Mouse (Mus musculus) ES-Bruce4 (cell line): Measurements from ENCODE around the gene Acvrl1. TPM values are rescaled to one million over a fixed set of nuclear protein-coding genes. Genes with fewer than 3 reads are reported as not detected.
A peak's percentile ranks its signal among the peaks of the same experiment; 100 is the strongest.
"Not testable (repeated sequence)": the region's sequence is repeated elsewhere in the genome, so short reads cannot be mapped to it uniquely, and the experiment has no call there.

Experiments used
- H3K27ac ChIP-seq: 2 replicates; pipeline ENCODE4 v1.5.1; 2012; ENCODE audit warnings: low read length, inconsistent platforms; ENCODE audit not compliant: insufficient read depth
- H3K27me3 ChIP-seq: 2 replicates; pipeline ENCODE4 v1.6.1; 2012; ENCODE audit warnings: mild to moderate bottlenecking, low read length, inconsistent platforms; ENCODE audit not compliant: control insufficient read depth, poor library complexity, insufficient read depth, severe bottlenecking
- H3K36me3 ChIP-seq: 2 replicates; pipeline ENCODE4 v1.6.1; 2012; ENCODE audit warnings: inconsistent platforms, mild to moderate bottlenecking, low read length, moderate library complexity; ENCODE audit not compliant: control insufficient read depth, poor library complexity, insufficient read depth, severe bottlenecking
- H3K4me1 ChIP-seq: one replicate; pipeline ENCODE4 v1.8.1; 2011; ENCODE audit warnings: low read length; ENCODE audit not compliant: control insufficient read depth, insufficient read depth
- H3K4me3 ChIP-seq: 2 replicates; pipeline ENCODE4 v1.5.1; 2011; ENCODE audit warnings: low read depth, mild to moderate bottlenecking, low read length
- H3K9ac ChIP-seq: 2 replicates; pipeline ENCODE4 v1.6.1; 2012; ENCODE audit warnings: low read depth, mild to moderate bottlenecking, inconsistent platforms; ENCODE audit not compliant: poor library complexity, severe bottlenecking
- H3K9me3 ChIP-seq: replicated peaks from 2 replicates; pipeline ENCODE4 v1.6.1; 2012; ENCODE audit warnings: mild to moderate bottlenecking, low read length, inconsistent platforms; ENCODE audit not compliant: control insufficient read depth, poor library complexity, insufficient read depth, severe bottlenecking
- CTCF ChIP-seq: IDR thresholded peaks from one replicate; pipeline ENCODE4 v1.8.1; 2011; ENCODE audit warnings: low read depth, low read length
- EP300 ChIP-seq: IDR thresholded peaks from 2 replicates; pipeline ENCODE4 v1.6.1; 2011; ENCODE audit warnings: low read depth, low read length; ENCODE audit not compliant: insufficient read depth
- POLR2A ChIP-seq: IDR thresholded peaks from one replicate; pipeline ENCODE4 v1.8.1; 2011; ENCODE audit warnings: low read length; ENCODE audit not compliant: insufficient read depth
- polyA plus RNA-seq: library from polyadenylated mRNA; stranded (reverse); fragments of >200 nt; gene quantifications from 2 replicates; pipeline ENCODE4 v1.2.4, GENCODE M21; 2011; ENCODE audit warnings: low read depth; ENCODE audit not compliant: missing spikeins, insufficient read depth, insufficient read length

Gene Acvrl1
- polyA plus RNA-seq, 1 experiment = 2.7 TPM

GRCm38 (mm10) chr15:101105496-101105994, 22.8 kb upstream of the Acvrl1 start:
- peak; percentile 97 for TF ChIP-seq CTCF
- TF ChIP-seq EP300 = no peak; the same call in 1 of the 2 replicates
- no peak for TF ChIP-seq POLR2A
- H3K4me1 ChIP-seq = peaks cover 8% of the 10 kb centered on the region
- 0 out of 2 replicates have a peak overlapping the region, but pooled peaks have one; percentile 10 for H3K4me3 ChIP-seq
- no peaks in the 10 kb centered on the region for H3K27me3 ChIP-seq
- no peak overlapping the region for H3K27ac ChIP-seq
- H3K36me3 ChIP-seq = no peaks in the 10 kb centered on the region
- H3K9me3 ChIP-seq = peaks cover 11% of the 10 kb centered on the region; the same call in 1 of the 2 replicates
- H3K9ac ChIP-seq = no peak overlapping the region

GRCm38 (mm10) chr15:101106011-101106410, 22.3 kb upstream of the Acvrl1 start:
- peaks cover 11% of the 10 kb centered on the region; the same call in 1 of the 2 replicates for H3K9me3 ChIP-seq
- no peak overlapping the region for H3K4me3 ChIP-seq
- H3K9ac ChIP-seq = no peak overlapping the region
- H3K27me3 ChIP-seq = no peaks in the 10 kb centered on the region
- TF ChIP-seq EP300 (no peak), CTCF (no peak), POLR2A (no peak)
- no peaks in the 10 kb centered on the region for H3K36me3 ChIP-seq
- H3K27ac ChIP-seq = no peak overlapping the region
- H3K4me1 ChIP-seq = peaks cover 8% of the 10 kb centered on the region

- Histone ChIP-seq H3K9ac (no peak overlapping the region), H3K4me3 (no peak overlapping the region), H3K36me3 (no peaks in the 10 kb centered on the region), H3K27ac (no peak overlapping the region), H3K9me3 (peaks cover 11% of the 10 kb centered on the region; the same call in 1 of the 2 replicates), H3K4me1 (peaks cover 2% of the 10 kb centered on the region), H3K27me3 (no peaks in the 10 kb centered on the region)
- no peak for TF ChIP-seq POLR2A
Observed at GRCm38 (mm10) chr15:101107906-101108671, 20.2 kb upstream of the Acvrl1 start.

DNA sequence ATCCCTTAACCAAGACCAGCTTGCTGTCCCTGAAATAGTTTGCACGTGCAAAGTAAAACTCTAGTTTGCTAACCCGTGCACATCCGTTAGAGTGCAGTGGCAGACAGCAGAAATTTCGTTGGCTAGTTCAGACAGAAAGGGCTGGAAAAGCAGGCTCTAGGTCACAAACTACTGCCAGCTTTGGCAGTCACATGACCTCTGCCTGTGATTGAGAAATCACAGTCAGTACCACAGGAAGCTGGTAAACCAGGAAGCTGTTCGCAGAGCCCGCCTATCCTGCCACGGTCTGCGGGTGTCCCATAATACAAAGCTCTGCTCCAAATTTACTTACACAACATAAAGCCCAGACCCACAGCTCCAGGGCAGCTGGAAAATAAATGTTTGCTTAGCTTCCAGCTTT, 15.1 kb upstream of the Acvrl1 start:
- H3K27me3 ChIP-seq = no peaks in the 10 kb centered on the region
- no peaks in the 10 kb centered on the region for H3K4me1 ChIP-seq
- peaks cover 5% of the 10 kb centered on the region; the same call in 1 of the 2 replicates for H3K9me3 ChIP-seq
- H3K36me3 ChIP-seq = no peaks in the 10 kb centered on the region
- no peak overlapping the region for H3K27ac ChIP-seq
- no peak for TF ChIP-seq CTCF
- 0 out of 2 replicates have a peak overlapping the region, but pooled peaks have one; percentile 35 for H3K9ac ChIP-seq
- no peak overlapping the region for H3K4me3 ChIP-seq

GRCm38 (mm10) chr15:101113778-101114177, 14.5 kb upstream of the Acvrl1 start:
- H3K27ac ChIP-seq, H3K9me3 ChIP-seq, H3K27me3 ChIP-seq, H3K4me3 ChIP-seq, H3K4me1 ChIP-seq, H3K36me3 ChIP-seq: not testable (repeated sequence)
- 0 out of 2 replicates have a peak overlapping the region, but pooled peaks have one; percentile 35 for H3K9ac ChIP-seq
- peak; percentile 9 for TF ChIP-seq CTCF

DNA sequence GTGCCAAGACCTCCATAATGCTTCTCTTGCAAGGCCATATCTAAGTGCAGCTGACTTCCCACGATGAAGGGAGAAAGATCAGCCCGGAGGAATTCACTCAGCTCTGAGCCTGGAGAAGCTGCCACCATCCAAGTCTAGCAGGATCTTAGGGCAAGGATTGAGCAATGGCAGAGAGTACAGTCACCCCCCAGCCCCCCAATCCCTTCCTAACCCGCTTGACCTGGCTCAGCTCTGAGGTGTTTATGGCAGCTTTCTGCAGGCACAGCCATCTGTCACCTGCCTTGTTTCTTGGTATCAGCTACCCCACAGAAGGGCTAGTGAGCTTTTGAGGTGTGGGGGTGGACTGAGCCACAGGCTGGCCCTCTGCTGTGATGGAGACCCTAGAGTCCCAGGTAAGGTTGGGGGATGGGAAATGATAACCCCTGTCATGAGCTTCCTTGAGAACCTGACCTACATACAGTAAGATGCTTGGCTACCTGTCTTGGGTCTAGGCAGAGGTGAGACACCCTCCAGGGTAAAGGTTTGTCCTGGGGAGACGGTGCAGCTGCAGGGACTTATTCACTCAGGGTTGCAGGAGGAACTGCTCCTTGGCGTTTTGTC, 12.7 kb upstream of the Acvrl1 start, which contains the start of gene Ankrd33:
Gene Ankrd33 (plus strand): TSS at position 245 of the 600 bp plus-strand sequence.
- Histone ChIP-seq H3K9me3 (peaks cover 2% of the 10 kb centered on the region; the same call in 1 of the 2 replicates), H3K27me3 (no peaks in the 10 kb centered on the region), H3K27ac (no peak within 1 kb of the TSS), H3K4me3 (no peak within 1 kb of the TSS), H3K9ac (no peak within 1 kb of the TSS), H3K36me3 (no peaks in the 10 kb centered on the region), H3K4me1 (no peaks in the 10 kb centered on the region)
- TF ChIP-seq EP300 (no peak), CTCF (no peak), POLR2A (no peak)
